Mouse (Mus musculus) heart, postnatal 10 days (tissue): Measurements from ENCODE around the gene Zkscan1. TPM values are rescaled to one million over a fixed set of nuclear protein-coding genes. Genes with fewer than 3 reads are reported as not detected.

ENCODE experiments used
- DNase-seq, 2 experiments: peaks; one replicate each; pipeline ENCODE4 v3.0.0; 2021
- intact Hi-C: fragments of 180-260 bp; cut with DNase I; formaldehyde crosslinking; loops from one replicate; pipeline ENCODE4 v1.15.1; 2025
- total RNA-seq, 2 experiments: library from RNA; stranded (reverse); gene quantifications; 2 replicates each; pipeline ENCODE4 v1.2.3; 2021

Gene Zkscan1
- total RNA-seq, 2 experiments from 2014 or later, result 20.8 to 24.4 TPM

- intact Hi-C loops, result loop anchor here (1.0 to 2.0 kb wide), 2 partner anchors 32 to 39 kb away; partner anchors contain the start of genes Zfp113 and Zkscan1
Observed at GRCm38 (mm10) chr5:138116255-138117198, 31.6 kb downstream of the Zkscan1 start, which contains the start of gene Zscan21. Gene Zscan21, plus strand, starts transcription at chr5:138116903.

GRCm38 (mm10) chr5:138117199-138118015 is 32.5 kb downstream of the Zkscan1 start:
- peak; percentile 6 to 26 for DNase-seq
- intact Hi-C loops, result loop anchor here (1.0 to 2.0 kb wide), 2 partner anchors 33 to 38 kb away; partner anchors contain the start of genes Zfp113 and Zkscan1

More at GRCm38 (mm10) chr5:138116255-138117198, 31.6 kb downstream of the Zkscan1 start, which contains the start of gene Zscan21:
- DNase-seq, result peak; percentile 93 to 95

- DNase-seq, result no peak
- intact Hi-C loops, result no loop called here
Observed at GRCm38 (mm10) chr5:138118041-138118440, 33.2 kb downstream of the Zkscan1 start.

GRCm38 (mm10) chr5:138132425-138133064 is 47.7 kb downstream of the Zkscan1 start:
- intact Hi-C loops, result no loop called here

GRCm38 (mm10) chr5:138137257-138137656 is 52.4 kb downstream of the Zkscan1 start:
- no peak for DNase-seq
- intact Hi-C loops, result loop anchor here (5.0 kb wide), 1 partner anchor 250 kb away; no protein-coding TSS in a partner anchor

More at GRCm38 (mm10) chr5:138132425-138133064, 47.7 kb downstream of the Zkscan1 start:
- no peak for DNase-seq

- DNase-seq, result peak; percentile 47 to 66
- intact Hi-C loops, result loop anchor here (5.0 kb wide), 1 partner anchor 251 kb away; no protein-coding TSS in a partner anchor
Observed at GRCm38 (mm10) chr5:138137935-138138549, 53.2 kb downstream of the Zkscan1 start.

- intact Hi-C loops, result loop anchor here (5.0 kb wide), 1 partner anchor 251 kb away; no protein-coding TSS in a partner anchor
- no peak for DNase-seq
Observed at GRCm38 (mm10) chr5:138138585-138138984, 53.7 kb downstream of the Zkscan1 start.

GRCm38 (mm10) chr5:138154390-138154789 is 69.5 kb downstream of the Zkscan1 start:
- intact Hi-C loops, result loop anchor here (5.0 kb wide), 1 partner anchor 67 kb away; the partner anchor contains the start of gene Zkscan1
- no peak for DNase-seq

GRCm38 (mm10) chr5:138155443-138155976 is 70.6 kb downstream of the Zkscan1 start, which contains the start of gene Zfp113:
Gene Zfp113, minus strand, starts transcription at chr5:138155744.
- peak; percentile 93 to 95 for DNase-seq
- intact Hi-C loops, result loop anchor here (1.0 to 5.0 kb wide), 2 partner anchors 38 to 268 kb away; no protein-coding TSS in a partner anchor

Other genes with a start within 250 kb of the Zkscan1 start
- 1 to 10 TPM; 1.1 to 1.8 TPM for gene Pilra, start 248.8 kb upstream of the Zkscan1 start, total RNA-seq
- under 1 TPM; 0.74 to 0.84 TPM for gene Pilrb1, start 227.0 kb upstream of the Zkscan1 start, total RNA-seq
- gene Pilrb2, start 213.3 kb upstream of the Zkscan1 start, total RNA-seq, result under 1 TPM; 0.17 to 0.26 TPM
- under 1 TPM; 0.17 to 0.22 TPM for gene Cyp3a13, start 163.5 kb upstream of the Zkscan1 start, total RNA-seq
- gene Gjc3, start 122.0 kb upstream of the Zkscan1 start, total RNA-seq, result under 1 TPM; 0.34 to 0.37 TPM
- not detected for gene Azgp1, start 103.6 kb upstream of the Zkscan1 start, total RNA-seq
- not detected for gene Smok3a, start 63.8 kb upstream of the Zkscan1 start, total RNA-seq
- gene Smok3b, start 63.7 kb upstream of the Zkscan1 start, total RNA-seq, result not detected
- not detected for gene Smok3c, start 31.9 kb upstream of the Zkscan1 start, total RNA-seq
- 10 to 100 TPM; 14.5 to 18.2 TPM for gene Zscan21, start 31.8 kb downstream of the Zkscan1 start, total RNA-seq
- gene Zfp113, start 70.7 kb downstream of the Zkscan1 start, total RNA-seq, result 10 to 100 TPM in 1 of 2 experiments, 1 to 10 TPM in 1; 5.6 to 10.1 TPM
- gene Cops6, start 76.0 kb downstream of the Zkscan1 start, total RNA-seq, result 100 to 1,000 TPM; 136 to 145 TPM
- gene Ap4m1, start 86.9 kb downstream of the Zkscan1 start, total RNA-seq, result 10 to 100 TPM; 11.3 to 15.5 TPM
- gene Mcm7, start 87.3 kb downstream of the Zkscan1 start, total RNA-seq, result 10 to 100 TPM; 30.0 to 37.2 TPM
- gene Taf6, start 102.4 kb downstream of the Zkscan1 start, total RNA-seq, result 10 to 100 TPM; 24.4 to 27.6 TPM
- 10 to 100 TPM in 1 of 2 experiments, 1 to 10 TPM in 1; 9.2 to 10.1 TPM for gene Cnpy4, start 102.4 kb downstream of the Zkscan1 start, total RNA-seq
- 1 to 10 TPM; 4.7 to 4.8 TPM for gene Mblac1, start 109.2 kb downstream of the Zkscan1 start, total RNA-seq
- under 1 TPM; 0.57 TPM for gene Nxpe5, start 140.8 kb downstream of the Zkscan1 start, total RNA-seq
- gene Lamtor4, start 170.4 kb downstream of the Zkscan1 start, total RNA-seq, result 10 to 100 TPM; 75.6 to 77.5 TPM
- 1 to 10 TPM; 5.4 to 6.5 TPM for gene BC037034, start 178.9 kb downstream of the Zkscan1 start, total RNA-seq
- gene Gal3st4, start 187.8 kb downstream of the Zkscan1 start, total RNA-seq, result under 1 TPM; 0.36 to 0.47 TPM
- gene Gm43720, start 194.9 kb downstream of the Zkscan1 start, total RNA-seq, result not detected
- 1 to 10 TPM in 1 of 2 experiments, under 1 TPM in 1; 0.86 to 1.1 TPM for gene Gpc2, start 194.9 kb downstream of the Zkscan1 start, total RNA-seq
- gene Stag3, start 195.2 kb downstream of the Zkscan1 start, total RNA-seq, result under 1 TPM; 0.17 to 0.22 TPM